Mouse (Mus musculus): ENCODE measurements around the gene Slc5a7.

The Slc5a7 gene

GRCm38 (mm10) chr17:54298934-54299333, at the start of gene Slc5a7:
TSS of gene Slc5a7 (minus strand) at chr17:54299034.
- no peak for DNase-seq

GRCm38 (mm10) chr17:54347672-54348071, 48.8 kb upstream of the Slc5a7 start:
- DNase-seq, result no peak

GRCm38 (mm10) chr17:54343395-54343794, 44.6 kb upstream of the Slc5a7 start:
- no peak for DNase-seq

- DNase-seq, result no peak
Observed at GRCm38 (mm10) chr17:54298232-54298924, 456 bp downstream of the Slc5a7 start.

GRCm38 (mm10) chr17:54250783-54251182, 48.1 kb downstream of the Slc5a7 start:
- no peak for DNase-seq

GRCm38 (mm10) chr17:54243650-54244300, 55.1 kb downstream of the Slc5a7 start:
- DNase-seq, result no peak

- no peak for DNase-seq
Observed at GRCm38 (mm10) chr17:54239435-54239834, 59.4 kb downstream of the Slc5a7 start.

All from kidney, adult 18-20 months (tissue).